Mouse (Mus musculus) hematopoietic stem cell, adult 5-6 weeks (primary cell): ENCODE data around the gene Inpp5f. TPM values are rescaled to one million over a fixed set of nuclear protein-coding genes. Genes with fewer than 3 reads are reported as not detected.
"Not testable (repeated sequence)": the region's sequence is repeated elsewhere in the genome, so short reads cannot be mapped to it uniquely, and the experiment has no call there.

Experiments used
- ATAC-seq, 2 experiments: fragments of 125-278 bp in 1 of 2; replicated peaks in 1 of 2; 2 replicates each; pipeline ENCODE4 v1.8.0; 2016 to 2017; ENCODE audit warnings: inconsistent platforms in 2 of 2, mild to moderate bottlenecking in 2 of 2, moderate number of reproducible peaks in 2 of 2, low read depth in 1 of 2, moderate TSS enrichment in 1 of 2; ENCODE audit not compliant: low FRiP score in 2 of 2, poor library complexity in 2 of 2, severe bottlenecking in 2 of 2, insufficient read depth in 1 of 2, low TSS enrichment in 1 of 2
- total RNA-seq: library from RNA; stranded (forward); fragments of 172-1452, 232-1000 nt; gene quantifications from 2 replicates; pipeline ENCODE4 v1.2.3, GENCODE M21; 2017

The Inpp5f gene
- total RNA-seq, 1 experiment from 2014 or later = 15.2 TPM

DNA sequence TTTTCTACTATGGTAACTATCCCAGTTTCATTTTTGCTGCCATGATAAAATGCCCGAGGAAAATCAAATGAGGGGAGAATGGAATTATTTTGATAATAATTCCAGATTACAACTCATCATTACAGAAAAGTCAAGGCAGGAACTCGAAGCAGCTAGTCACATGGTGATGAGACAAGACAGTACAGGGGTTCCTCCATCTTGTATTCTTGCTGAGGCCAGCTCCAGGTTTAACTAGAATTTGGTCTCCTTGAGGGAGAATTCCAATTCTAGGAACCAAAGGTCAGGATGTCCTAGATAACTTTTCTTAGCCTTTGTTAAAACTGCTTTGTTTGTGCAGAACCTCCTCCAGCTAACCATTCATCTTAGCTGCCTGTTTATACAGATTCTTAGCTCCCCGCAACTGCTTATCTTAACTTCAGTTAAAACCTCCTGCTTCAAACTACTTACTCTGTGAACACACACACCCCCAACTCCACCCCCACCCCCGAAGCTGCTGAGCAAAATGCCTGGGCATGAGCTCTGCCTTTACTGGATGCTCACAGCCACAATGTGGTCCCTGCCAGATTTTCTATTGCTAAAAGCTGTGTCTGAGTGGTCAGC is 23.7 kb upstream of the Inpp5f start:
- no peak for ATAC-seq

DNA sequence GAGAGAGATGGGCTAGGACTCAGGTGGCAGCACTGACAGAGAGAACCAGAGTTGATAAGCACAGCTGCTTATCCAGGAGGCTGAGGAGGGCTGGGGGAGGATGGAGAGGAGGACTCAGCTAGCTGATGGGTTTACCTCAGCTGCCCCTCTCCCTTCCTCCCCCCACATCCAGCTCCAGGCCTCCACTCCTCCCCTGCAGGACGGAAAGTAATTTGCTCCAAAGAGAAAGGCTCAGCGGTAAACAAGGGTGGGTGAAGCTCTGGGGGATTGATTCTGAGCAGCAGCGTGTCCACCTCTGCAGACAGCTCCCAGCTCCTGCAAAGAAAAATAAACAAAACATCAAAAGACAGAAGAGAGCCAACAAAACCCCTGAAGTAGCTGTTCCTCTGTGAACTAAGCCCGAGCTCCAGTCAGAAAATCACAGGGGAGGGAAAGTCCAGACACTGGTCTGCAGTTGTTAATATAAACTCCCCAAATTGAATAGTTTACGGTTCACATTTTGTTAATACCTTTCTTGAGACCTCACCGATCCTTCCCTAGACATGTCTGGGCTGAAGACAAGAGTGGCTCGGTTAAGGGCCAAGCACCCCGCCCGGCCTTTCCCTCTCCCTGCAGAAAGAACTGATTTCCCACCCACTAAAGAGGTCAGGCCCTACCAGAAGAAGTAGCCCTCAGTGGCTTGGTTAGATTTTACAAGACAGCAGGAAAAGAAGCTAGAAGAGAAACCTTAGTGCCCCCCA is 19.6 kb upstream of the Inpp5f start:
- ATAC-seq = no peak

DNA sequence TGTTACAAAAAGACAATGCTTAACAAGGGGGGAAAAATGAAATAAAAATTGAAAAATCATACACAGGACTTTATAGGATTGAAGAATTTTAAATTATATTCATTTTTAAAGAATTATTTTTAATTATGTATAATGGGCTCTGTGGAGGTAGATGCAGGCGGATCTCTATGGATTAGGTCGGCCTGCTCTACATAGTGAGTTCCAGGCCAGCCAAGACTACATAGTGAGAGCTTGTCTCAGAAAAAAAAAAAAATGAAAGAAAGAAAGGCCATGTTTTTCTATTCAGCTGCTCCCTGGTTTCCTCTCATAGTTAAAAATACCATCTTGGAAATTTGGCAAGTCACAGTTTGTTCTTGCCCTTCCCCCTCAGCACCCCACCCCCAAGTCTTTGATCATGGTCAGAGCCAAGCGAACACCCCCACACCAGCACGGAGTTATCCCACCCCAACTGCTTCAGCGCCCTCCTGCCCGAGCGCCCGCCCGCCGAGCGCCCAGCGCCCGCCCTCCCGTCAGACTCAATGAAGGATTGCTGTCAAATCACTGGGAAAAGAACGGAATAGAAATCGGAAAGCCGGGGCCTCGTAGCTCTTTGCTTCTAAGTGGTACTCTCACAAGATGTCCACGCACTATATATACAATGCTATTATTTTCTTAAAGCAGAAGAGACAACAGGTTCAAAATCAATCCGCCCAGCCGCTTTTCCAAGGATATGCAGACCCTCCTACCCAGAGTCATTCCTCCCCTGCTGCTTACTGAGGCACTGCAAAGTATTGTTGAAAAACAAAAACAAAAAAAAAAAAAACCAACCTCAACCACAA is 18.8 kb upstream of the Inpp5f start:
- no peak for ATAC-seq

DNA sequence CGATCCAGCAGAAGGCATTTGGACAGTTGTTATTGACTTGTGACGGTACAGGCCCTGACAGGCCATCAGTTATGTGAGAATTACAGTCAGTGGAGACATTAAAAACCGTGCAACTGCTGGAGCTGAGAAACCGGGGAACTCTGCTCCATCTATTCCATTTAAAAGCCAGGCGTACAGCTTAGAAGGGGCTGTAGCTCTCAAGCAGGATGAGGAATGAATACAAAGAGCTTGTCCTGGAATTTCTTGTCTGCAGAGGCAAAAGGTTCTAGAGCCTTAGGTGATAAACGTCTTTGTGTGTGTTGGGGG is 18.2 kb upstream of the Inpp5f start:
- ATAC-seq = no peak

DNA sequence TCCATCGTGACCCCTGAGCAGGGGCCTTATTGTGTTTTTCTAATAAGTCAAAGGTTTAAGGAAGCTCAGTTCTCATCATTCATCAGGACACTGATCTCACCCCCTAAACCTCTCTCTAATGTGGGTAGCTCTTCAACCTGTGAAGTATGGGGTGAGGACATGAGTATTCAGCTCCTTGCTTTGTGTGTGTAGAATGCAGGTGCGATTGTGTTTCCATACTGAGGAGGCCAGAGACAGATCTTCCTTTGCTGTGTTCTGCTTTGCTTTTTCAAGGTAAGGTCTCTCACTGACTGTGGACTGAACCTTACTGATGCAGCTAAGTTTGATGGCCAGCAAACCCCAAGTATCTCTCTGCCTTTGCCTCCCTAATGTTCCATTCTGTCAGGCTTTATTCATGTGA is 14.9 kb upstream of the Inpp5f start:
- ATAC-seq = no peak

DNA sequence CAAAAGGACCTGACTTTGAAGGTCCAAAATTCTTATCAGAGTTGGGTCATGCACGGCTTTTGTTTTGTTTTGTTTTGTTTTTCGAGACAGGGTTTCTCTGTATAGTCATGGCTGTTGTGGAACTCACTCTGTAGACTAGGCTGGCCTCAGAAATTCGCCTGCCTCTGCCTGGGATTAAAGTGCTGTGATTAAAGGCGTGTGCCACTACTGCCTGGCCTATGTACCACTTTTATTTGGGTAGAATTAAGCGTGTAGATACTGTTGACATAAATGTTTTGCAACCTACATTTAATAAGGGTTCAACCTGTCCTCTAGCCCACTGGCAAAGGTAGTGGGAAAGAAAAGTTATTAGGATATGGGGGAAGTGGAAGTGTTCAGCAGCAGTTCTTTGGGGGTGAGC is 12.1 kb upstream of the Inpp5f start:
- no peak for ATAC-seq

DNA sequence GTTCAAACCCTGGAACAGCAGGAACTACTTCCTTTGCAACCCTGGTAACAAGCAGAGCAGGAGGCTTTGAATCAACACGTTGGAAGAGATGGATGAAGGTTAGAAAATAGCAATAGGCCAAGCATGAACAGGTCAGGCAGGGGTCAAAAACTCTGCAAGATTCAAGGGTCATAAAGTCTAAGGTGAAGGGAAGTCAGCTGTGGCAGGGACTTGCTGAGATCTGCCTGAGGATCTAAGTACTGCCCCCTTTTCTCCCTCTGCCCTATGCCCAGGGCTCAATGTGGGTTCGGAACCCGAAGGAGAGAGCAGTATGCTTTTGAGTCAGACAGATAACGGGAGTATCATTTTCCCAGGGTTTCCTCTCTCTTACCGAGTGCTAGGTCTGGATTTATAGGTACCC is 9.3 kb upstream of the Inpp5f start:
- no peak for ATAC-seq

DNA sequence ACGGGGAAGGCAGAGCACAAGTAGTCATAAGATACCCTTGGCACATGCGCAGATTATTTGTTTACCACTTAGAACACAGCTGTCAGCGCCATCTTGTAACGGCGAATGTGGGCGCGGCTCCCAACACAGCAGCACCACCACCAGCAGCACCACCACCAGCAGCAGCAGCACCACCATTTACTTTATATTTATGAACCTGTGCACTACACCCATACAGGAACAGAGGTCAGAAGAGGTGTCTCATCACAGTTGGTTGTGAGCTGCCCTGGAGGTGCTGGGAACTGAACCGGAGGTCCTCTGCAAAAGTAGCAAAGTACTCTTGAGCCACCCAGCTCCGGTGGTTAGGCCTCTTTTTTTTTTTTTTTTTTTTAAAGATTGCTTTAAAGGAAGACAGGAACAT is 1.2 kb upstream of the Inpp5f start:
- ATAC-seq = not testable (repeated sequence)

DNA sequence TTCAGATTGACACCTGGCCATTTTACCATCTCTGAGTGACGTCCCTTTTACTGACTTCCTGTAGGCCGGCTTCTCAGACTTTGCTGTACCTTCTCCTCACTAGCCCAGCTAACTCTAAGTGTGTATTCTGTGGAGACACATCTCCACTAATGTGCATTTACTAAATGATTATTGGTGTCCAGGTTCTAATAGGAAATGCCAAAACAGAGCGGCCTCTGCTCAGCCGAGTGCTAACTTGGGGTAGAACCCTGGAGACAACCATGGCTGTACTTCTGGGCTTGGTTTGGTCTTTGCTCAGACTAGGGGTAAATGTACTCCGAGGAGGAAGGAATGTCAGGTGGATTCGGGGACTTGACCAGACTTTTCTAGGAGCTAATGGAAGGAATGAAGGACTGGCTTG is 638 bp upstream of the Inpp5f start:
- ATAC-seq = no peak

DNA sequence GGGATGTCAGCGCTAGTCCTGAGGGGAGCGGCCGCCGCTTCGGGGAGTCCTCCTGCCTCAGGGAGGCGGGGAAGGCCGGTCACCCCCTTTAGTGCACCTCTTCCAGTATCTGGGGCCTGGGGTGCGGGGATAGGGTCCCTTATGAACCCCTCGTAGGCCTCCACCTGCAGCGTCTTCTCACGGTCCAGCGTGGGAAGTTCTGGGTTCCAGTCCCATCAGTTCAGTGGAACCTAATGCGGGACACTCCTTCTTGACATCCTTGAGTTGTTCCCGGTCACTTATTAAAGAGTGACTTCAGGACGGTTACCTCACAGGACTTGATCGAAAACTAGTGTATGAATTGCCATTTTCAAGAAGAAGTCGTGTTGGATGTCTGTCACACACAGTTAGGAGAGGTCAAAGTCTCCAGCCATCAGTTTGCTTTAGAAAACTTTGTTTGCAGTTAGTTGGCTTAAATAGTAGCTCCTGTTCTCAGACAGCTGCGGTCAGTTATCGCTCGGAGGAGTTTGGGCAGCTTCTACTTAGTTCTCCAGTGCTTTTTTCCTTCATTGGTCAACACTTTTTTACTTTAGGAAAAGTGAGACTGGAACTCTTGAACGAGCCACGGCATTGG is 777 bp downstream of the Inpp5f start:
- no peak for ATAC-seq

DNA sequence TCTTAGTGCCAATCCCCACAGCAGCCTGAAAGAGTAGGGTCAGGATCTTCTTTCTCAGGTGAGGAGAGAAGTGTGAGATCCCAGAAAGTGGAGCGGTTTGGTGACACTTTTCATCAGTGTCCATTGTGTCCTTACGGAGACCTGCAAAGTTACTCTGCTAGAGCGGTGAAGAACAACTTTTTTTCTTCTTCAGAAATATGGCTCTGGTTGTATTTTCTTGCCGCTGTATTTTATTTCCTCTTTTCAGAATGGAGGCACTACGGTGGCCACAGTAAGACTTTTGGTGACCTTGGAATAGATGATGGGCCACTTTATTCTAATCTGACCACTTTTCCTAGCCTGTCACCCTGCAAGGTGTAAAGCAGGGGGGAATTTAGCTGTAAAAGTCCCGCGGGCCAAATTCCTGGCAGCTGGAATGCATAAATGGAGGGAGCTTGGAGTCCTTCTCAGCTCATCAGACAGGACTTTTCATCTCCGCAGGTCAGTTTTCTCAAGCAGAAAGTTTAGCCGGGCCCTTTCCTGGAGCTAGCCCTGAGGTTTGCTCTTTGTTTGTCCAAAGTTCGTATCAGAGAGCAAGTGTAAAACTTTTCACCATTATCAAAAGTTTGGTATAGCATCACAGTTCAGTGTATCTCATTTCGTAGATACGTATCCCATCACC is 1.5 kb downstream of the Inpp5f start:
- no peak for ATAC-seq

DNA sequence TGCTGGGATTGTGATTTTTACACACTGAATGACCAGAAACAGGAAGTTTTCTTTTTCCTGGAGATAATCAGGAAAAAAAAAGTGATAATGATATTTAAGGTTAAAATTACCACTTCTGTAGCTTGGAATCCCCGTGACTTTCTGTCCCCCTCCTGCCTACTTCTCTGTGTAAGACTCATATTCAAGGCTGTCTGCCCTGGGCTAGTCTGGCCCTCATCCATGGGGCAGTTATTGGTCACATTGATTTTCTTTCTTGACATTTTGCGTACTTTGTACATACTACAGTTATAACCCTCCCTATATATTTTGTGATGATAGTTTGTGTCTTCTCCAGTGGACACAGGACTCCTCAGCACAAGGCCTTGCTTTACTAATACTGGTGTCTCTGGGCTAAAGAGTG is 2.5 kb downstream of the Inpp5f start:
- ATAC-seq = no peak

DNA sequence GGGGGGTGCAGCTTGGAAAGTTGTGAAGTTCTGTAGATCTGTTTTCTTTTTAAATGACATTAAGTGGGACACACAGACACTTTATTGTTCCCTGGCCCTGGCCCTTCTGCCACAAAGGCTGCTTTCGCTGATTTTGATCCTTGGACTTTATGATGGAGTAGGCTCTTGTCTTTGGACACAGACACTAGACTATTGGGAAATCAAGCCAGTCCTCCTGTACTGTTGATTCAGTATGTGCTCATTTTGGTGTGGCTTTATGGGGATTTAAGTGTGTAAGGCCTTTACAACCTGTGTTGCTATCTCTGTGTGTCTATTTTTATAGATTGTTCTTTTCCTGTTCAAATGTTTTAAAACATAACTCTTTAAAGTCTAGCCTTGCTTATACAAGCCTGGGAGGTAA is 6.5 kb downstream of the Inpp5f start:
- no peak for ATAC-seq

DNA sequence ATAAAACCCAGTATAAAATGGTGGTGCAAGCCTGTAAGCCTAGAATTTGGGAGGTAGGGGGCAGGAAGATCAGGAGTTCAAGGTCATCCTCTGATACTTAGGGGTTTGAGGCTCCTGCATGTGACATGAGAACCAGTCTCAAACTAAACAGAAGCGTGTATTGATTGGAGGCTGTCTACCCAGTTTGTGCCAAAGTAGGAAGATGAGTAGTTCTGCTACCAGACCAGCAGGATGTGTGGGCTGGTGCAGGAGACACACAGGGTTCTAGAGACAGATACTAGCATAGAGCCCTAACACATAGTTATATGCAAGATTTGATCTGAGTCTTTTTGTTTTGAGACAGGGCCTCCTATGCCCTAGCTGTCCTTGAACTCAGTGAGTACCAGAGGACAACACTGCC is 9.1 kb downstream of the Inpp5f start:
- no peak for ATAC-seq

DNA sequence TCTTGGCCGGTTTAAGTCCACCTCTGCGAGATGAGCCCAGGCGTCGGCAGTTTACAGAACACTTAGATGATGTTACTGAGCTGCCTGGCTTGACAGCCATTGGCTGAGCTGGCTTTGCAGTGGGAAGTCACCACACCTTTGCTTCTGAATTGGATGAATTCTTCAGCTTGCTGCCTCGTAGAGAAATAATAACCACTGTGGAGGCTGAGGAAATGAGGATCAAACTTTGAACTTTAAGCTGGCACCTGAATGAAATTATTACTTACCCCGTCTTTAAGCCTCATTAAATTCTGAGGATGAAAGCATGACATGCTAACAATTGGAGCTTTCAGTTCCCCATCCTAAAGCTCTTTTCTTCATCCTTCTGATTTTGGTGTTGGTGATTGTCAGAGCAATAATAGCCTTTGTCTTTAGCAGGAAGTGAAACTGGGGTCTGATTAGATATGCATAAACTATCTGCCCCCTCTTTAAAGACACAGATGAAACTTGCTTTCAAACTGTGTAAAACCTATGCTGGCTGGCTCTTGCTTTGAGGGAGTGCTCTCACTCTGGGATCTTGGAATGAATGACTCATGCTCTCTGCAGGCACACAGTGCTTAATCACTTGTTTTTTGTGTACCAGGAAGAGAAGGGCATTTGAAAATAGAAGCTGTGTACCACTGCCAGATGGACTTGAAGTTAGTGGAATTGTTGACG is 11.3 kb downstream of the Inpp5f start:
- ATAC-seq = no peak

DNA sequence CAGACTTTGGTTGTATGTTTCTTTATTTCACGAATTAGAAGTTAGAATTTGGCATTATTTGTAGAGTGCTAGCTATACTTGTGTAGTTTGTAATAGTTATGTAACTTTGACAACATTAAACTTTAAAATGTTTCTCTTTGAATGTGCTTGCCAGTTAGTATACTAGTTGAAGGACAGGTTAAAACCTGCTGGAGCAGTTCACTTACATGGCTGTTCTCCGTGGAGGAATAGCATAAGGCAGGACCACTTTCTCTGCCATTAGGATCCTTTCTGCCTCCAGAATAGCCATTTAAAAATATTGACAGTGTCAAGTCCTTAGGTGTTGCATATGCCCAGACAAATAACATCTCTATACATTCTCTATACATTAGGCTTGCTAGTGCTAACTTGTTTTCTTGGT is 11.9 kb downstream of the Inpp5f start:
- ATAC-seq = no peak

DNA sequence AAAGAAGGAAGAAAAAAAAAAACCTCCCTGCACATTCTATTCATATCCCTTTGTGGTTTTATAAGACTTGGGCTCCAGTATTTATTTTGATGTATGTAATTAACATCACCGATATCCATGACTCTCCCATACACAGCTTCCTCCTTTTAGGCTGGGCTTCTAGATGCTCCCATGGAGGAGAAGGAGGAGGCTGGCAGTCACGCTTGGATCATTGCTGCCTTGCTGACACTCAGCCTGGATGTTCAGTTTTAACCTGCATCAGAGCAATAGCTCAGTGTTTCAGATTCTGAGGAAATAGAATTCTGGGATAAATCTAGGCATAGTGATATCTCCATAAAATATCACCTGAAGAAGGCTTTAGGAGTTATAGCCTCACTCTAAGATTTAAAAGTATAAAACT is 14.3 kb downstream of the Inpp5f start:
- no peak for ATAC-seq
